Mouse (Mus musculus) megakaryocyte-erythroid progenitor cell, adult 5-6 weeks (primary cell): ENCODE measurements around the gene Pllp. TPM values are rescaled to one million over a fixed set of nuclear protein-coding genes. Genes with fewer than 3 reads are reported as not detected.

Experiments used
- ATAC-seq: replicated peaks from 2 replicates; pipeline ENCODE4 v1.8.0; 2016; ENCODE audit warnings: mild to moderate bottlenecking, inconsistent platforms; ENCODE audit not compliant: severe bottlenecking, poor library complexity, low FRiP score, low TSS enrichment
- total RNA-seq, 2 experiments: library from RNA; stranded (forward) in 1 of 2; stranded (reverse) in 1 of 2; fragments of 200-1000, 215-1000 nt in 1 of 2; fragments of >200 nt in 1 of 2; fragmentation: Nextera tagmentation in 1 of 2; gene quantifications; 2 replicates each; pipeline ENCODE4 v1.2.3; 2014 to 2017

Gene Pllp
- total RNA-seq (2014; fragmentation: Nextera tagmentation) (not detected in 2 replicates), total RNA-seq (2017) (not detected in 2 replicates)

GRCm38 (mm10) chr8:94695994-94696384 lies at the start of gene Pllp:
TSS of gene Pllp (minus strand) at chr8:94696278.
- ATAC-seq = no peak; the same call in 1 of the 2 replicates

- ATAC-seq = no peak
Observed at GRCm38 (mm10) chr8:94745476-94746184, 49.6 kb upstream of the Pllp start, which contains the start of gene Ccl22. TSS of gene Ccl22 (plus strand) at chr8:94745590.

GRCm38 (mm10) chr8:94744972-94745371 lies 48.9 kb upstream of the Pllp start:
- ATAC-seq = no peak

- ATAC-seq = no peak
Observed at GRCm38 (mm10) chr8:94744484-94744883, 48.4 kb upstream of the Pllp start.

GRCm38 (mm10) chr8:94741726-94742125 lies 45.6 kb upstream of the Pllp start:
- no peak for ATAC-seq

- no peak for ATAC-seq
Observed at GRCm38 (mm10) chr8:94740591-94740990, 44.5 kb upstream of the Pllp start.

- no peak for ATAC-seq
Observed at GRCm38 (mm10) chr8:94739829-94740228, 43.8 kb upstream of the Pllp start.

- ATAC-seq = no peak
Observed at GRCm38 (mm10) chr8:94735426-94736094, 39.5 kb upstream of the Pllp start.

GRCm38 (mm10) chr8:94734735-94735350 lies 38.8 kb upstream of the Pllp start:
- no peak for ATAC-seq

GRCm38 (mm10) chr8:94733821-94734465 lies 37.9 kb upstream of the Pllp start:
- ATAC-seq = peak; percentile 98

GRCm38 (mm10) chr8:94729301-94729700 lies 33.2 kb upstream of the Pllp start:
- no peak for ATAC-seq

- no peak for ATAC-seq
Observed at GRCm38 (mm10) chr8:94725998-94726397, 29.9 kb upstream of the Pllp start.

GRCm38 (mm10) chr8:94716841-94717240 lies 20.8 kb upstream of the Pllp start:
- ATAC-seq = no peak

GRCm38 (mm10) chr8:94715871-94716270 lies 19.8 kb upstream of the Pllp start:
- ATAC-seq = no peak

GRCm38 (mm10) chr8:94714556-94714955 lies 18.5 kb upstream of the Pllp start:
- no peak for ATAC-seq

GRCm38 (mm10) chr8:94711160-94711718 lies 15.2 kb upstream of the Pllp start:
- no peak for ATAC-seq

- ATAC-seq = no peak
Observed at GRCm38 (mm10) chr8:94710336-94710735, 14.3 kb upstream of the Pllp start.

- no peak for ATAC-seq
Observed at GRCm38 (mm10) chr8:94706732-94707395, 10.8 kb upstream of the Pllp start.

GRCm38 (mm10) chr8:94705581-94706245 lies 9.6 kb upstream of the Pllp start:
- ATAC-seq = no peak
